Comparison of ENCODE assay signal across 9 mouse cellular contexts in the genomic region with DNA sequence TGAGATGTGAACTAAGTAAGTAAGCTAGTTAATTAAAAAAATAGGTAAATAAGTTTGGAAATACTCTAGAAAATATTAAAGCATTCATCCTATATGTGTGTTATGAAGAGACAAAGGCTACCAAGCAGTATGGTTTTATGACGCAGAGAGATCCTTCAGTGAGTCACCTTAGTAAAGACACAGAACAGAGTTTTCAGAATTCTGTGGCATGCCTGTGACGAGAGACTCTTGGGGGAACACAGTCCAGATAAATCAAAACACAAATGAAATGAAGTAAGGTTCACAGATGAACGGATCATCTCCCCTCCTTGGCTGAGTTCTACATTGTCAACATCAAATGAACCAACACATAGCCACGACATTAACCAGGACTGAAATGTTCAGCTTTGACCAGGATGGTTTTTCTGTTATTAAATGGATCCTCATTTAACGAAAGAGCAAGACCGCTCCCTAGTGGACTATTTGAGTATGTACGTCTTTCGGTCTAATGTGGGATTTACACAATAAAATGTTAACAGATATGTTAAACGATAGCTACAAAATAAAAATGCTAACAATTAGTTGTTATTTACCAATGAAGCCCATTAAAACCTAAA.
DNase-seq lines count a peak whose midpoint lies in the region; ATAC-seq and TF ChIP-seq lines count a peak whose summit lies in the region.
"Had no signal": no experiment of that assay in that cellular context is flagged by ENCODE, and none has a peak within 500 bp of the region (broad histone marks: within the 10 kb centered on the region; RNA-seq: fewer than 3 reads in every experiment).

No protein-coding gene starts in this region.

- H3K9ac ChIP-seq in lung, embryonic 14.5 days: no peak overlapping the region
- no peak overlapping the region for H3K9ac ChIP-seq in forebrain, postnatal 0 days

- H3K27me3 ChIP-seq in lung, embryonic 14.5 days (ENCODE audit: insufficient read depth, low read length): no peaks in the 10 kb centered on the region
- H3K27me3 ChIP-seq in forebrain, postnatal 0 days (ENCODE audit: insufficient read depth, low read length): no peaks in the 10 kb centered on the region
- H3K27me3 ChIP-seq: megakaryocyte, embryonic 14.5 days had no signal

- no peak overlapping the region for H3K4me3 ChIP-seq in lung, embryonic 14.5 days (ENCODE audit: low read depth, low read length)
- no peak overlapping the region for H3K4me3 ChIP-seq in lung, adult 2 months (replicated peaks; ENCODE audit: extremely low read depth, low read depth, low read length)
- H3K4me3 ChIP-seq in forebrain, postnatal 0 days (ENCODE audit: low read depth, low read length): no peak overlapping the region
- H3K4me3 ChIP-seq in left cerebral cortex, adult 2 months: no peak overlapping the region
- H3K4me3 ChIP-seq: megakaryocyte, embryonic 14.5 days had no signal

- TF ChIP-seq POLR2A in lung, adult 2 months (IDR thresholded peaks at IDR 0.05; ENCODE audit: borderline replicate concordance, extremely low read depth, low read depth, low read length): no peak

- H3K36me3 ChIP-seq in lung, embryonic 14.5 days (ENCODE audit: insufficient read depth): no peaks in the 10 kb centered on the region
- no peaks in the 10 kb centered on the region for H3K36me3 ChIP-seq in forebrain, postnatal 0 days (ENCODE audit: insufficient read depth)

- peak; percentile 9 for DNase-seq in adrenal gland, postnatal 10 days
- DNase-seq in adrenal gland, postnatal 4 days (ENCODE audit: low spot score in 2 of 2): no peak
- DNase-seq in lung, embryonic 14.5 days: peak; percentile 86
- DNase-seq in lung, adult 2 months: no peak
- peak; percentile 84 for DNase-seq in forebrain, postnatal 0 days
- DNase-seq in left cerebral cortex, adult 2 months (ENCODE audit: extremely low spot score in 1 of 2, low spot score in 2 of 2): peak; percentile 13 to 18
- DNase-seq in right cerebral cortex, postnatal 10 days (ENCODE audit: low spot score in 2 of 2): peak; percentile 41 to 46
- no peak for DNase-seq in gastrocnemius, adult 8-10 months (ENCODE audit: low spot score in 2 of 2)

- no peak overlapping the region for H3K4me2 ChIP-seq in lung, embryonic 14.5 days
- no peak overlapping the region for H3K4me2 ChIP-seq in forebrain, postnatal 0 days (ENCODE audit: low read depth)

- 19% methylated on average over 9 of the region's 9 CpGs for WGBS in lung, embryonic 14.5 days
- 21% methylated on average over 9 of the region's 9 CpGs for WGBS in lung, adult 2 months
- 17% methylated on average over 9 of the region's 9 CpGs for WGBS in forebrain, postnatal 0 days

- intact Hi-C loops in left cerebral cortex, adult 2 months (cut with DNase I): no loop called here

- ATAC-seq in lung, embryonic 14.5 days (ENCODE audit: insufficient read depth): peak; percentile 35; the same call in 1 of the 2 replicates
- ATAC-seq in forebrain, postnatal 0 days: peak; percentile 54; the same call in 1 of the 2 replicates

- H3K4me1 ChIP-seq in lung, embryonic 14.5 days (ENCODE audit: insufficient read depth): no peaks in the 10 kb centered on the region
- H3K4me1 ChIP-seq in lung, adult 2 months (ENCODE audit: control insufficient read depth, insufficient read depth, low read length): peaks cover 3% of the 10 kb centered on the region; the same call in 1 of the 2 replicates
- H3K4me1 ChIP-seq in forebrain, postnatal 0 days (ENCODE audit: insufficient read depth): no peaks in the 10 kb centered on the region
- H3K4me1 ChIP-seq: megakaryocyte, embryonic 14.5 days had no signal

- no peak overlapping the region for H3K27ac ChIP-seq in lung, embryonic 14.5 days (ENCODE audit: low read depth)
- H3K27ac ChIP-seq in forebrain, postnatal 0 days (ENCODE audit: low read depth, low read length): no peak overlapping the region
- no peak overlapping the region for H3K27ac ChIP-seq in left cerebral cortex, adult 2 months

- peak; percentile 80 for TF ChIP-seq CTCF in lung, embryonic 14.5 days (IDR thresholded peaks at IDR 0.05; ENCODE audit: low read depth)
- TF ChIP-seq CTCF in lung, adult 2 months (IDR thresholded peaks at IDR 0.05; ENCODE audit: insufficient read depth, low read length): no peak
- peak; percentile 84 for TF ChIP-seq CTCF in forebrain, postnatal 0 days (IDR thresholded peaks at IDR 0.05; ENCODE audit: low read depth)
- TF ChIP-seq CTCF in left cerebral cortex, adult 2 months (IDR thresholded peaks at IDR 0.05): peak; percentile 75

- no peaks in the 10 kb centered on the region for H3K9me3 ChIP-seq in lung, embryonic 14.5 days (ENCODE audit: low read depth, low read length)
- no peaks in the 10 kb centered on the region for H3K9me3 ChIP-seq in forebrain, postnatal 0 days (ENCODE audit: low read length)
- H3K9me3 ChIP-seq: megakaryocyte, embryonic 14.5 days had no signal

Comparison
In these comparisons a context has a peak if more than half of its experiments do, and no peak if none do; other contexts are left out.
1. DNase-seq: peak in adrenal gland, postnatal 10 days (single experiment), lung, embryonic 14.5 days (single experiment), forebrain, postnatal 0 days (single experiment), left cerebral cortex, adult 2 months (2 of 2) and right cerebral cortex, postnatal 10 days (2 of 2); none in adrenal gland, postnatal 4 days (0 of 2), lung, adult 2 months (single experiment) and gastrocnemius, adult 8-10 months (0 of 2).